Mouse (Mus musculus) megakaryocyte, embryonic 14.5 days (primary cell): ENCODE measurements around the gene Adcy5.

Experiments used
- FLI1 ChIP-seq: IDR thresholded peaks from 2 replicates; pipeline ENCODE4 v1.6.1; 2012; ENCODE audit warnings: low read length, inconsistent platforms, mixed read lengths
- GATA1 ChIP-seq: IDR thresholded peaks from 3 replicates; pipeline ENCODE4 v1.6.1; 2012; ENCODE audit warnings: mixed read lengths, low read length, inconsistent platforms, borderline replicate concordance

DNA sequence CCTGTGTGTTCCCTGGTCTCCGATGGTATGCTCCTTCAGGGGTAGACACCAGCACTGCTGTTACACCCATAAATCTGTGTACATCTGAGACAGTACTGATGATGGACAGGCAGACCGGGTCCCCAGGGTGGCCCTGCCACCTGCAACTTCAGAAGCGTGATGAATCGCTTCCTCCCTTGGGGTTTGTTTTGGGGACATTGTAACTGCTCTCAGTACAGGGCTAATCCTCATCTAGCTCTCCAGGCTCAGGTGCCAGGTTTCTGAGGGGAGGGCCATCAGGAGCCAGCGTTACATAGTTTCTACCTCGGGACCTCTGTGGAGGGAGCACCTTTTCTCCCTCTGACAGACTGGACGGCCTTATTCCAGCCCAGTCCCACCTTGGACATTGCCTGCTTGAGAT lies 36.1 kb downstream of the Adcy5 start:
- TF ChIP-seq GATA1 (no peak), FLI1 (no peak)
